Mouse (Mus musculus) heart, embryonic 14.5 days (tissue): ENCODE data around the gene Fyn. TPM values are rescaled to one million over a fixed set of nuclear protein-coding genes. Genes with fewer than 3 reads are reported as not detected.

Source experiments
- ATAC-seq: fragments of 200-750 bp; cut with Nextera tagmentation; 2 replicates; pipeline ENCODE4 v1.8.0; 2017; ENCODE audit warnings: low read depth, moderate TSS enrichment; ENCODE audit not compliant: insufficient number of reproducible peaks, insufficient read depth, low FRiP score
- H3K27ac ChIP-seq, 2 experiments: fragments of 200-500 bp in 1 of 2; fragments of 300-500 bp in 1 of 2; sonication (generic) in 1 of 2; replicated peaks in 1 of 2; 2 replicates each; pipeline ENCODE4 v1.5.1; 2012 to 2014; ENCODE audit warnings: low read depth in 2 of 2, low read length in 2 of 2, control low read depth in 1 of 2, mild to moderate bottlenecking in 1 of 2, mixed read lengths in 1 of 2; ENCODE audit not compliant: control insufficient read depth in 1 of 2, insufficient read depth in 1 of 2
- H3K27me3 ChIP-seq: fragments of 300-500 bp; sonication (generic); 2 replicates; pipeline ENCODE4 v1.6.1; 2014; ENCODE audit warnings: mild to moderate bottlenecking, low read length, control low read depth; ENCODE audit not compliant: control insufficient read depth, insufficient read depth
- H3K36me3 ChIP-seq: fragments of 300-500 bp; sonication (generic); 2 replicates; pipeline ENCODE4 v1.6.1; 2014; ENCODE audit warnings: mild to moderate bottlenecking, control low read depth, low read length, mixed read lengths; ENCODE audit not compliant: control insufficient read depth, insufficient read depth
- H3K4me1 ChIP-seq, 2 experiments: fragments of 200-500 bp in 1 of 2; fragments of 300-500 bp in 1 of 2; sonication (generic) in 1 of 2; 2 replicates each; pipeline ENCODE4 v1.6.1; 2012 to 2014; ENCODE audit warnings: low read length in 2 of 2, control low read depth in 1 of 2, mixed read lengths in 1 of 2; ENCODE audit not compliant: control insufficient read depth in 2 of 2, insufficient read depth in 2 of 2
- H3K4me2 ChIP-seq: fragments of 300-500 bp; sonication (generic); 2 replicates; pipeline ENCODE4 v1.6.1; 2014; ENCODE audit warnings: mild to moderate bottlenecking, low read length
- H3K4me3 ChIP-seq, 2 experiments: fragments of 200-500 bp in 1 of 2; fragments of 300-500 bp in 1 of 2; sonication (generic) in 1 of 2; 2 replicates each; pipeline ENCODE4 v1.5.1; 2012 to 2014; ENCODE audit warnings: low read length in 2 of 2, mild to moderate bottlenecking in 2 of 2, control low read depth in 1 of 2, low read depth in 1 of 2, moderate library complexity in 1 of 2; ENCODE audit not compliant: control insufficient read depth in 1 of 2, insufficient read depth in 1 of 2
- H3K9ac ChIP-seq: fragments of 300-500 bp; sonication (generic); 2 replicates; pipeline ENCODE4 v1.6.1; 2014; ENCODE audit warnings: mild to moderate bottlenecking, low read length
- H3K9me3 ChIP-seq: fragments of 300-500 bp; sonication (generic); 2 replicates; pipeline ENCODE4 v1.6.1; 2016; ENCODE audit warnings: low read length, control low read depth; ENCODE audit not compliant: control insufficient read depth
- WGBS: fragments of 180-500 bp; shearing (Covaris S2); extraction: QIAGEN DNeasy Blood & Tissue Kit; methylation state at CpG from one replicate; pipeline ENCODE4 v1.1.7; 2014; 5-methylcytosine and 5-hydroxymethylcytosine counted together
- polyA plus RNA-seq: library from polyadenylated mRNA; unstranded; fragments of >200 nt; fragmentation: Nextera tagmentation; extraction: Ambion mirVana; gene quantifications from 2 replicates; pipeline ENCODE4 v1.2.1, GENCODE M21; 2014

The Fyn gene
- polyA plus RNA-seq, 1 experiment from 2014 or later: 20.3 TPM

GRCm38 (mm10) chr10:39612633-39612988 lies 244.0 kb downstream of the Fyn start, which contains the start of gene Traf3ip2:
Gene Traf3ip2 (plus strand): TSS chr10:39612934.
- no peak for ATAC-seq
- H3K4me2 ChIP-seq: peak within 1 kb of the TSS; percentile 72
- peaks cover under 1% of the 10 kb centered on the region; the same call in 1 of the 2 replicates for H3K36me3 ChIP-seq
- H3K4me1 ChIP-seq: peaks cover 12 to 31% of the 10 kb centered on the region in 2 experiments
- H3K9ac ChIP-seq: peak within 1 kb of the TSS; percentile 78
- 26% methylated on average over 4 of the region's 4 CpGs for WGBS
- no peaks in the 10 kb centered on the region for H3K9me3 ChIP-seq
- no peaks in the 10 kb centered on the region for H3K27me3 ChIP-seq
- H3K4me3 ChIP-seq: peak within 1 kb of the TSS; percentile 49 to 56
- H3K27ac ChIP-seq: peak within 1 kb of the TSS; percentile 93 to 95

GRCm38 (mm10) chr10:39612989-39613831 lies 244.6 kb downstream of the Fyn start:
- peaks cover 7% of the 10 kb centered on the region; the same call in 1 of the 2 replicates for H3K36me3 ChIP-seq
- peak overlapping the region; percentile 72 for H3K4me2 ChIP-seq
- peak; percentile 47 for ATAC-seq
- H3K9ac ChIP-seq: peak overlapping the region; percentile 78
- H3K9me3 ChIP-seq: no peaks in the 10 kb centered on the region
- H3K27me3 ChIP-seq: no peaks in the 10 kb centered on the region
- H3K4me1 ChIP-seq: peaks cover 12 to 31% of the 10 kb centered on the region in 2 experiments
- WGBS: under 1% methylated on average over 26 of the region's 26 CpGs
- peak overlapping the region; percentile 93 to 95 for H3K27ac ChIP-seq
- H3K4me3 ChIP-seq: peak overlapping the region; percentile 49 to 56

GRCm38 (mm10) chr10:39613973-39614372 lies 245.3 kb downstream of the Fyn start:
- Histone ChIP-seq H3K27me3 (no peaks in the 10 kb centered on the region), H3K4me2 (peak overlapping the region; percentile 72), H3K9ac (peak overlapping the region; percentile 78), H3K4me3 (peak overlapping the region; percentile 21 to 49; a peak in 3 of 4 replicates), H3K4me1 (peaks cover 12 to 31% of the 10 kb centered on the region in 2 experiments), H3K27ac (peak overlapping the region; percentile 93 to 95), H3K9me3 (no peaks in the 10 kb centered on the region), H3K36me3 (peaks cover 9% of the 10 kb centered on the region; the same call in 1 of the 2 replicates)
- WGBS: 26% methylated on average over 2 of the region's 2 CpGs
- ATAC-seq: no peak

GRCm38 (mm10) chr10:39614676-39615075 lies 246.0 kb downstream of the Fyn start:
- Histone ChIP-seq H3K4me3 (peak overlapping the region; percentile 26 to 49), H3K36me3 (peaks cover 11% of the 10 kb centered on the region; the same call in 1 of the 2 replicates), H3K4me1 (peaks cover 12 to 31% of the 10 kb centered on the region in 2 experiments), H3K9me3 (no peaks in the 10 kb centered on the region), H3K4me2 (peak overlapping the region; percentile 72), H3K9ac (peak overlapping the region; percentile 78), H3K27me3 (no peaks in the 10 kb centered on the region), H3K27ac (peak overlapping the region; percentile 92 to 93)
- ATAC-seq: peak; percentile 84
- 12% methylated on average over 6 of the region's 6 CpGs for WGBS

Other genes starting within 250 kb of the Fyn start
- gene Fam229b, start 234.9 kb upstream of the Fyn start, polyA plus RNA-seq: 9.6 and 13.0 TPM in 2 replicates
- gene Tube1, start 234.9 kb upstream of the Fyn start, polyA plus RNA-seq: 7.3 and 8.7 TPM in 2 replicates
- gene Ccn6, start 205.1 kb upstream of the Fyn start, polyA plus RNA-seq: 0.24 and 0.34 TPM in 2 replicates
- gene Traf3ip2, start 244.1 kb downstream of the Fyn start, polyA plus RNA-seq: 10.2 and 10.8 TPM in 2 replicates